18 mouse cellular contexts compared by ENCODE assay signal in the genomic region with DNA sequence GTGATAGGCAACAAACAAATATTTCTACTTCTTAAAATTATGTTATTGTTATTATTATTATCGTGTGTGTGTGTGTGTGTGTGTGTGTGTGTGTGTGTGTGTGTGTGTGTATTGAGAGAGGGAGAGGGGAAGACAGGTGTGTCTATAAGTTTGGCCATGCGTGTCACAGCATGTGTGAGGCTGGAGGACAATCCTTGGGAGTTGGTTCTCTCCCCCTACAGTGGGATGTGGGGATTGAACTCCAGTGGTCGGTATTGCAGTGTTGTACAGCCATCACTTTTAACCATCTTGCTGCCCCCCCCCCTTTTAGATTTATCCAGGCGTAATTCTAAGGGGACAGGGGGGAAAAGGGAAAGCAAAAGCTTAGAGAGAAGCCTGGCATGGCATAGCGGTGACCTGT. TPM values are rescaled to one million over a fixed set of nuclear protein-coding genes. Genes with fewer than 3 reads are reported as not detected.
"Had no signal": no experiment of that assay in that cellular context is flagged by ENCODE, and none has a peak within 500 bp of the region (broad histone marks: within the 10 kb centered on the region; RNA-seq: fewer than 3 reads in every experiment).

No protein-coding gene starts in this region.

- H3K9me3 ChIP-seq: neural tube, embryonic 12.5 days; neural tube, embryonic 13.5 days; neural tube, embryonic 15.5 days; stomach, embryonic 15.5 days had no signal

- H3K4me3 ChIP-seq: neural tube, embryonic 12.5 days; neural tube, embryonic 13.5 days; neural tube, embryonic 15.5 days; stomach, embryonic 15.5 days had no signal

- H3K4me1 ChIP-seq: neural tube, embryonic 12.5 days had no signal

- H3K27ac ChIP-seq: neural tube, embryonic 12.5 days; neural tube, embryonic 13.5 days; neural tube, embryonic 15.5 days; stomach, embryonic 15.5 days; stomach, postnatal 0 days had no signal

- H3K36me3 ChIP-seq: neural tube, embryonic 12.5 days; neural tube, embryonic 13.5 days; neural tube, embryonic 15.5 days had no signal

- DNase-seq: retina, postnatal 1 day; right cerebral cortex, adult 18-20 months; right cerebral cortex, postnatal 14 days; right cerebral cortex, postnatal 25 days; right cerebral cortex, postnatal 4 days; spleen, adult 18-20 months; thymus, adult 18-20 months; thymus, adult 2 months; thymus, postnatal 14 days; thymus, postnatal 25 days; thymus, postnatal 36 days; thymus, postnatal 4 days had no signal

- H3K27me3 ChIP-seq: neural tube, embryonic 12.5 days; neural tube, embryonic 13.5 days; neural tube, embryonic 15.5 days; stomach, embryonic 15.5 days had no signal

RNA-seq across cellular contexts. Expression of a gene that starts 28.7 kb away (rescaled TPM):
- total RNA-seq: neutrophil, adult 5-6 weeks had no signal
